Mouse (Mus musculus): Measurements from ENCODE around the gene Nsmce1.

DNA sequence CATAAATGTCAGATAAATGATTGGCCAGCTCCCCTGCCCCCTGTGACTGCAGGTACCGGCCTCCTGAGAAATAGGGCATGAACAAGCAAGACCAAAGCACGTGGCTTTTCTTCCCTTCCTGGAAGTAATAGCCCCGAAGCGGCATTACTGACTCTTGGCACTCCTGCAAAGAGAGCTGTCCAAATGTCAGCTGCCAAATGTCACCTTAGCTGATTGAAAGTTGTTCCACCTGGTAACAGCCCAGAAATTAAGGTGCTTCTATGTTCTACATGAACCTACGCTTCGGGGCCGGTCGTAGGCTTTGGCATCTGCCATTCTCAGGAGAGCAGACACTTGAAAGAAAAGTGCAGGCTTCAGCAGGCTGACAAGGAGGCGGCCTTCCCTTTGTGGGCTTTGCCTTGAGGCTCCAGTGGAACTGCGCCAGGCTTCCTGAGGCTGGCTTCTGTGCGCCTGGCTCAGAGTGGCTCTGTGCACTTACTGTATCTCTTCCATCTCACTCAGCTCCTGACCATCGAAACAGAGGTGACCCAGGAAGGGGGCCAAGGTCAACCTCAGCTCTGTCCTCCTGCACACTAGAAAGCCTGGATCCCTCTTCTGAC is 63.8 kb downstream of the Nsmce1 start:
- TF ChIP-seq CTCF (IDR thresholded peaks at IDR 0.05; ENCODE audit: extremely low read depth, insufficient read length, insufficient replicate concordance, low read depth, low read length) (no peak), POLR2A (IDR thresholded peaks at IDR 0.05; ENCODE audit: low read depth, low read length) (no peak)

Data from small intestine, adult 2 months (tissue).